In the genomic region with DNA sequence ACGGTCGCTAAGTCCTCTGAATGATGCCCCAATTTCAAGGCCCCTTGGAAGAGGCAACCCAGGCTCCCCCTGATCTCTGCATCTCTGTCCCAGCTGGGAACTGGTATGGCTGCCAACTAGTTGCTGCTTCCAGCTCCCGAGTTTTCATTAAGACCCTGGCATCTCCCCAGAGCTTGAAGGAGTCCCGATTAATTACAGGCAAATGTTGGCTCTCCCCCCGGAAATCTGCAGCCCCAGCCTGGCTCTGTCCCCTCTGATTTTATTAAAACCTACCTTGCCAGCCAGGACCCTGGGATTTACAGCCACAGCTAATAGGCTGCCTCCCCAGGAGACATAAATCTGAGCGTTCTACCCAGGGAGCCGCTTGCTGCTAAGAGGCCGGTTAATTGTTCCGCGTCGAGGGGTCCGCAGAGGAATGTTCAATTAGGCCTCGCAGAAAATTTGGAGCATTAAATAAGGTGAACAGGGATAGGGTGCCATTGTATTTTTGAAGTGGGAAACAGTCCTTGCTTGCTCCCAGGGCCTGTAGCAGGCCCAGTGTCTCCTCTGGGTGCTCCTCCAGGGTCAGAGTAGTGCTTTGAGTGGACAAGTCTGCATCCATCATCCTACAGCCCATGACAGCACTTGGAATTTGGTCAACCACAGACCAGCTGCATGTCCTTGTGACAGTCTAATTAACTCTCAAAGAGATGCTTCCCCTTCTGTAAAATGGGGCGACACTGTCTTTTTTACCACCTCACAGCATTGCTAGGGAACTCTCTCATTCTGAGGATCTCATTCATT, we compare ENCODE assay signal across 10 mouse cellular contexts. TPM values are rescaled to one million over a fixed set of nuclear protein-coding genes. Genes with fewer than 3 reads are reported as not detected.
DNase-seq lines count a peak whose midpoint lies in the region; ATAC-seq and TF ChIP-seq lines count a peak whose summit lies in the region.
"Had no signal": no experiment of that assay in that cellular context is flagged by ENCODE, and none has a peak within 500 bp of the region (broad histone marks: within the 10 kb centered on the region; RNA-seq: fewer than 3 reads in every experiment).

No protein-coding gene starts in this region.

- no peak overlapping the region for H3K4me2 ChIP-seq in limb, embryonic 13.5 days (replicated peaks)

- 0 out of 2 replicates have a peak, but pooled peaks have one; percentile 33 for ATAC-seq in limb, embryonic 13.5 days (ENCODE audit: low FRiP score, low read depth)
- ATAC-seq in CD4-positive, CD25-positive, alpha-beta regulatory T cell, adult 4 months, result no peak
- ATAC-seq: Patski had no signal

- peaks cover 14% of the 10 kb centered on the region; the same call in 1 of the 2 replicates for H3K27me3 ChIP-seq in limb, embryonic 13.5 days

- no peaks in the 10 kb centered on the region for H3K9me3 ChIP-seq in limb, embryonic 13.5 days

- H3K36me3 ChIP-seq in limb, embryonic 13.5 days, result no peaks in the 10 kb centered on the region

- 0 out of 2 replicates have a peak overlapping the region, but pooled peaks have one; percentile 13 for H3K9ac ChIP-seq in limb, embryonic 13.5 days

- peak; percentile 38 to 60 for DNase-seq in cerebellum, postnatal 14 days
- DNase-seq in cerebellum, adult 11-12 months, result no peak
- peak; percentile 31 for DNase-seq in Muller cell, postnatal 12 days (ENCODE audit: inconsistent ontology term)
- peak; percentile 53 to 77 for DNase-seq in layer of hippocampus, adult 2 months (ENCODE audit: low spot score in 2 of 2)
- no peak for DNase-seq in liver
- no peak for DNase-seq in c-Kit-positive CD71-positive TER-119-positive erythroid progenitor cells, embryonic 14.5 days (ENCODE audit: low spot score)
- DNase-seq: spleen, adult 18-20 months had no signal

- TF ChIP-seq CTCF in layer of hippocampus, adult 2 months (conservative IDR thresholded peaks at IDR 0.05), result no peak

- peak overlapping the region; percentile 39; the same call in 1 of the 2 replicates for H3K27ac ChIP-seq in layer of hippocampus, adult 2 months
- no peak overlapping the region; the same call in 1 of the 2 replicates for H3K27ac ChIP-seq in limb, embryonic 13.5 days

- no peak overlapping the region for H3K4me3 ChIP-seq in layer of hippocampus, adult 2 months
- no peak overlapping the region for H3K4me3 ChIP-seq in limb, embryonic 13.5 days

- H3K4me1 ChIP-seq in limb, embryonic 13.5 days, result peaks cover 38% of the 10 kb centered on the region

- 13% methylated on average over 14 of the region's 14 CpGs for WGBS in limb, embryonic 13.5 days

RNA-seq across cellular contexts. Expression of a gene that starts 33.6 kb away (rescaled TPM):
- total RNA-seq in layer of hippocampus, adult 2 months (2021), result 1 to 10 TPM; 4.2 to 5.3 TPM
- polyA plus RNA-seq in limb, embryonic 13.5 days (2015; fragmentation: Nextera tagmentation; extraction: Ambion mirVana), result 272 and 338 TPM in 2 replicates
- not detected for polyA plus RNA-seq in CD4-positive, CD25-positive, alpha-beta regulatory T cell, adult 4 months (2017; shearing (Covaris generic))

Comparison
In these comparisons a context has a peak if more than half of its experiments do, and no peak if none do; other contexts are left out.
1. DNase-seq: peak in cerebellum, postnatal 14 days (2 of 2), Muller cell, postnatal 12 days (single experiment) and layer of hippocampus, adult 2 months (2 of 2); none in cerebellum, adult 11-12 months (single experiment), liver (single experiment) and c-Kit-positive CD71-positive TER-119-positive erythroid progenitor cells, embryonic 14.5 days (single experiment).
2. RNA of a gene that starts 33.6 kb away (polyA plus RNA-seq): 272 to 338 TPM in limb, embryonic 13.5 days; not detected in CD4-positive, CD25-positive, alpha-beta regulatory T cell, adult 4 months; every median in the first group is over 100 times any median in the second.